Mouse (Mus musculus): Measurements from ENCODE around the gene Ceacam20. TPM values are rescaled to one million over a fixed set of nuclear protein-coding genes. Genes with fewer than 3 reads are reported as not detected.
"Not testable (repeated sequence)": the region's sequence is repeated elsewhere in the genome, so short reads cannot be mapped to it uniquely, and the experiment has no call there.

Ceacam20 gene
- not detected in 2 replicates for polyA plus RNA-seq (2015; fragmentation: Nextera tagmentation; extraction: Ambion mirVana)

DNA sequence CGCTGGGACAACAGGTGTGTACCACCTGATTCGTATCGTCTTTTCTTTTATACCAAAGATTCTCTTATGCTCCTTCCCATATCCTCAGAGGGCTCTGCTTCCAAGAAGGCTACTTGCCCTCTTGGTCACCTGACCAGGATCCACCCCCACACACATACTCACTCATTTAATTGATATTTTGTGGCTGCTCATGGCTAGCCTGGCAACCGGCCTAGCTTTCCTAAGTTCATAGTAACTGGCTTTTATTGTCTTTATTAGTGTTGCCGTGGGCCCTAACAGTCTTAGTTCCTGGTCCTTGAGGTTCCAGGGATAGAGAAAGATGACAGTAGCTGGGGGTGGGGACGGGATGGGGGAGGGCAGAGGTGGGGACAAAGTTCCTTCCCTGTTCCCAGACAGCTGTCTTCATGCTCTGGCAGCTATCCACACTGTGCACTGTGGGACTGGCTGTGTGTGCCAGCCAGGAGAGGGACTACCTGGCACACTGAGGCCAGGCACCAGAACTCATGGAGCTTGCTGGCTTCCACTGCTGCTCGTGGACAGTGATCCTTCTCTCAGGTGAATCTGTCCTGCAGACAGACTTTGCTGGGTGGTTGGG lies at the start of gene Ceacam20:
Gene Ceacam20, plus strand, starts transcription at position 428 of the 595 bp plus-strand sequence.
- Histone ChIP-seq H3K27me3 (no peaks in the 10 kb centered on the region), H3K36me3 (ENCODE audit: poor library complexity, severe bottlenecking) (no peaks in the 10 kb centered on the region), H3K4me1 (no peaks in the 10 kb centered on the region), H3K4me2 (no peak within 1 kb of the TSS), H3K4me3 (no peak within 1 kb of the TSS), H3K9me3 (replicated peaks) (peaks cover 15% of the 10 kb centered on the region), H3K27ac (no peak within 1 kb of the TSS), H3K9ac (no peak within 1 kb of the TSS)
- WGBS: 84% methylated on average over 7 of the region's 7 CpGs
- no peak for ATAC-seq

DNA sequence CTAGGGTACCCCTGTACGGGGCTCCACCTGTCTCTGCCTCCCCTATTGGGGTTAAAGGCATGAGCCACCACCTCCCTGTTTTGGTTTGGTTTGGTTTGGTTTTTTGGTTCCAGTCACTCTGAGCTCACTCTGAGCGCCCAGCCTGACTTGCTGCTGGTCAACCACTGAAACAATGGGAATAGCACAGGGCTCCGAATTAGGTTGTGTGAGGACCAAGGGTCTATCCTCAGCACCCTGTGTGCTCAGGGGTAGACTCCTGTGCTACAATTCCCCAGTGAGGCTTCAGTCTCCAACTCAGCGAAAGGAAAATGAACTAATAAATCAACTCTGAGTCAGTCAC lies 45.1 kb upstream of the Ceacam20 start:
- Histone ChIP-seq H3K4me1 (0 out of 2 replicates have a peak, but pooled peaks cover 8% of the 10 kb centered on the region), H3K27ac (no peak overlapping the region), H3K36me3 (ENCODE audit: poor library complexity, severe bottlenecking) (peaks cover 12% of the 10 kb centered on the region; the same call in 1 of the 2 replicates), H3K9me3 (replicated peaks) (no peaks in the 10 kb centered on the region), H3K9ac (peak overlapping the region; percentile 68), H3K4me3 (peak overlapping the region; percentile 65), H3K27me3 (no peaks in the 10 kb centered on the region), H3K4me2 (peak overlapping the region; percentile 78)
- ATAC-seq: peak; percentile 58
- WGBS: 37% methylated on average over 4 of the region's 4 CpGs

DNA sequence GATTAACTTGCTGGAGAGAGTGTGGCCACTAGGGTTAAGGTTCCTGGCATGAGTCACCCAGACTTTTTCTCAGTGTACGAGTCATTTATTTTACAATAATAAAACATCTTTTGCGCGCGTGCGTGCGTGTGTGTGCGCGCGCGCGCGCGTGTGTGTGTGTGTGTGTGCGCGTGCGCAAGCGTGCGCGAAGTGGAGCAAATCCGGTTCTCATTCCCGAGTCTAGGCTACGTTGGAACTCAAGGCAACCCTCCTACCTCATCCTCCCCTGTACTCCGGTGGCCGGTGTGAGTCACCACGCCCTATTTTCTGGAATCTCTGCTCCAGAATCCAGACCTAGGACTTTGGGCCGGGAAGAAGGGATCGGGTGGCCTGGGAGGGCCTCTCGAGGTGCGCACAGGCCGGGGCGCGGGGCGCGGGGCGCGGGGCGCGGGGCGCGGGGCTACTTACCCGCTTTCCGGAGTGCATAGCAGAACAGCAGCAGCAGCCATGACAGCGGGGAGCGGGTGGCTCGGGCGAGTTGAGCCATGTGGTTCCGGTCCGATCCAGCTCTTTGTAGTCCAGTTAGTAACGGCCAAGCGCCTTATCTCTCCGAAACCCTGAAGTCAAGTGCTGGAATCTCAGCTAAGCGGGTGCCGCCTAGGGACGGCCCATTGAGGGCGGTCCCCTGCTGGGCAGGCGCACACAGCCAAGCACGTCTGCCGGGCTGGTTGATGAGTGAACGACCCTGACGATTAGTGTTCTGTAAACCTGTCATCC lies 44.5 kb upstream of the Ceacam20 start, which contains the start of gene Pvr:
Gene Pvr, minus strand, starts transcription at position 655 of the 756 bp plus-strand sequence.
- Histone ChIP-seq H3K4me1 (0 out of 2 replicates have a peak, but pooled peaks cover 8% of the 10 kb centered on the region), H3K27ac (peak within 1 kb of the TSS; percentile 63), H3K4me3 (peak within 1 kb of the TSS; percentile 65), H3K27me3 (no peaks in the 10 kb centered on the region), H3K4me2 (peak within 1 kb of the TSS; percentile 78), H3K36me3 (ENCODE audit: poor library complexity, severe bottlenecking) (peaks cover 12% of the 10 kb centered on the region; the same call in 1 of the 2 replicates), H3K9me3 (replicated peaks) (no peaks in the 10 kb centered on the region), H3K9ac (peak within 1 kb of the TSS; percentile 68)
- ATAC-seq: peak; percentile 87
- WGBS: under 1% methylated on average over 53 of the region's 60 CpGs

DNA sequence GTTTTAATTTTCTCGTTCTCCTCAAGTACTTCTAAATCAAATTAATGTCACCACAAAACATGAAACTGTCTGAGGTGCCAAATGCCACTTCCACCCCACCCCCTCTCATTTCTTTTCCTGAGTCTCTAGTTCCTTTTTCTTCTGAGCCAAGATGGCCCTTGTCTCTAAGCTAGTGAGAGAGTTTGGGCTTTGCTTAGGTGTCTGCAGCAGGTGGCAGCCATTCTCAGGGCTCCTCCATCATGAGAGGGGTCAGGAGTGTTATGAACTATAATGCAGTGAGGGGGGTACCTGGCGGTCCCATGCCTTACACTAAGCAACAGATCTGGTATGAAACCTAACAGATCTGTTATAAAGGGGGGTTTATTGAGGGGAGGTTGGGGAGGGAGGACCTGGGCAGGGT lies 41.9 kb upstream of the Ceacam20 start:
- Histone ChIP-seq H3K9ac (no peak overlapping the region), H3K27ac (no peak overlapping the region), H3K4me1 (0 out of 2 replicates have a peak, but pooled peaks cover 8% of the 10 kb centered on the region), H3K4me3 (no peak overlapping the region), H3K27me3 (no peaks in the 10 kb centered on the region), H3K4me2 (no peak overlapping the region), H3K9me3 (replicated peaks) (no peaks in the 10 kb centered on the region), H3K36me3 (ENCODE audit: poor library complexity, severe bottlenecking) (0 out of 2 replicates have a peak, but pooled peaks cover under 1% of the 10 kb centered on the region)
- ATAC-seq: no peak
- 54% methylated on average over 2 of the region's 2 CpGs for WGBS

DNA sequence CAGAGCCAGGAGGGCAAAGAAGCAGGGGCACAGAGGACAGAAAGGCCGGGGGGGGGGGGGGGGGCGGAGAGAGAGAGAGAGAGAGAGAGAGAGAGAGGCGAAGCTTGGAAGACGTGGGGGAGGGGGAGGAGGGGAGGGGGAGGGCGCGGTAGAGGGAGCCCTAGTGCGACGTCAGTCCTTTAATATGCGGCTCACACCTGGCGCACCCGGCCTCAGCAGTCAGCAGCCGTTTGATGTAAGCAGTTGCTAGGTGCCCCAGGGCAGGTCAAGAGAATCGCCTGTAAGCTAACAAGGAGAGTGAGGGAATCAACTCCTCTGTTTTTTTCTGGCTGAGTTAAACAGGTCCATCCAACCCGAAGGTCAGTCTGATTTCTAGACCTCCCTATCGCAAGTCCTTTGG lies 41.4 kb upstream of the Ceacam20 start:
- Histone ChIP-seq H3K27me3 (no peaks in the 10 kb centered on the region), H3K9me3 (replicated peaks) (no peaks in the 10 kb centered on the region), H3K4me2 (no peak overlapping the region), H3K27ac (no peak overlapping the region), H3K36me3 (ENCODE audit: poor library complexity, severe bottlenecking) (no peaks in the 10 kb centered on the region), H3K4me1 (0 out of 2 replicates have a peak, but pooled peaks cover 8% of the 10 kb centered on the region), H3K9ac (no peak overlapping the region), H3K4me3 (no peak overlapping the region)
- WGBS: 12% methylated on average over 8 of the region's 15 CpGs
- ATAC-seq: no peak

DNA sequence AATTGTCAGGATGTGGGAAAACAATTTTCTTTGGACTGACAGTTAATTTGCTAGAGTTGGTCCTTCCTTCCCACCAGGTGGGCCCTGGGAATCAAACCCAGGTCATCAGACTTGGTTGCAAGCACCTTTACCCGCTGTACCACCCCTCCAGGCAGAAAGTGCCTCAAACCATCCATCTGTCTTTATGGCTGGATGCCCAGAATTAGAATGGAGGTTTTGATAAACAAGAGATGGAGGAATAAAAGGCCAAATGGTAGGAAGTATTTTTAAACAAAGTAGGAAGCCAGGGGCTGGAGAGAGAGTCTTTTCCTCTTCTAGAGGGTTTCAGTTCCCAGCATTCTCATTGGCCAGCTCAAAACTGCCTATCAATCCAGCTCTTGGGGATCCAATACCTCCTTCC lies 39.8 kb upstream of the Ceacam20 start:
- 71% methylated on average over 1 of the region's 1 CpGs for WGBS

DNA sequence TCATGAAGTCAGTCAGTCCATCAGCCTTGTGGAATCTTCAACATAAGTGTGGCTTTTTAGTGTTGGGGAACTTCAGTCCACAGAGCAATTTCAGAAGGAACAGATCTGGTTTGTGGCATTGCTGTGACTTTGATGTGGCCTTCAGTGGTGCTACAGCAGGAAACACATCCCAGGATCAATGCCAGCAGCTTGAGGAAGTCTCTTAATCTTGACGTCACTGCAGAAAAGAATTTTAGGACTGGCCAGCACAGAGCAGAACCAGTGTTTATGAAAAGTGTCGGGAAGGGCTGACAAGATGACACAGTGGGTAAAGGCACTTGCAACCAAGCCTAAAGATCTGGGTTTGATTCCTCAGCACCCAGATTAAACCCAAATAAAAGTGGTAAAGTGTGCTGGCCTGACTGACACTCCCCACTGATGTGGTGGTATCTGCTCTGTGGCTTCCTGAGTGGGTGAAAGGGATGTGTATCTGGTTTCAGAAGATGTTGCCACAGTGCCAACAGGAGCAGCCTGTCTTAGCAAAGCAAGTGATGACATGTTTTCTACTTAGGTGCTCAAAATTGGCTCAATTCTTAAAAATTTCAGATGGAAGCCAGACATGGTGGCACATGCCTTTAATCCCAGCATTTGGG lies 38.2 kb upstream of the Ceacam20 start:
- no peak overlapping the region for H3K9ac ChIP-seq
- H3K9me3 ChIP-seq (replicated peaks): no peaks in the 10 kb centered on the region
- 93% methylated on average over 2 of the region's 2 CpGs for WGBS
- H3K27ac ChIP-seq: no peak overlapping the region
- ATAC-seq: no peak
- H3K4me1 ChIP-seq: no peaks in the 10 kb centered on the region
- H3K27me3 ChIP-seq: no peaks in the 10 kb centered on the region; the same call in 1 of the 2 replicates
- H3K36me3 ChIP-seq (ENCODE audit: poor library complexity, severe bottlenecking): no peaks in the 10 kb centered on the region
- H3K4me3 ChIP-seq: no peak overlapping the region
- H3K4me2 ChIP-seq: no peak overlapping the region

More for the DNA sequence above, 39.8 kb upstream of the Ceacam20 start:
- H3K4me2 ChIP-seq: no peak overlapping the region
- no peaks in the 10 kb centered on the region for H3K9me3 ChIP-seq (replicated peaks)
- 0 out of 2 replicates have a peak, but pooled peaks cover under 1% of the 10 kb centered on the region for H3K4me1 ChIP-seq
- H3K27me3 ChIP-seq: no peaks in the 10 kb centered on the region
- H3K4me3 ChIP-seq: no peak overlapping the region
- no peak for ATAC-seq
- H3K36me3 ChIP-seq (ENCODE audit: poor library complexity, severe bottlenecking): no peaks in the 10 kb centered on the region
- no peak overlapping the region for H3K9ac ChIP-seq
- H3K27ac ChIP-seq: no peak overlapping the region

DNA sequence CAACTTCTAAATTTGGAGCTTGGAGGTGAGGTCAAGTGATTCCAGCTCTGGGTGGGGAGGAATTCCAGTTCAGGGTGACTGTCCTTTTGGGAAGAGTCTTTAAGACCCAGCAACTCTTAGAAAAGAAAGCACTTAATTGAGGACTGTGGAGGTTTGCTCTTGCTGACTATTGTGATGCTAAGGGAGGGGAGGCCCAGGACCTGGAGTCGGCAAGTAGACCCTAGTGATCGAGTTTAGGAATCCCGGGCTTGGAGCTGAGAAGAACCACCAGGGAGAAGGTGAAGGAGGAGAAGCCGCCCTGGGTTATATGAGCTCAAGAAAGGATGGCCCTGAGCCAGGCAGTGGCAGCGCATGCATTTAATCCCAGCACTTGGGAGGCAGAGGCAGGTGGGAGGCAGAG lies 36.7 kb upstream of the Ceacam20 start:
- Histone ChIP-seq H3K4me1 (peaks cover 9% of the 10 kb centered on the region; the same call in 1 of the 2 replicates), H3K27ac (no peak overlapping the region), H3K4me3 (no peak overlapping the region), H3K9ac (no peak overlapping the region), H3K36me3 (ENCODE audit: poor library complexity, severe bottlenecking) (no peaks in the 10 kb centered on the region), H3K27me3 (no peaks in the 10 kb centered on the region; the same call in 1 of the 2 replicates), H3K9me3 (replicated peaks) (no peaks in the 10 kb centered on the region), H3K4me2 (no peak overlapping the region)
- WGBS: 72% methylated on average over 5 of the region's 5 CpGs
- ATAC-seq: no peak

DNA sequence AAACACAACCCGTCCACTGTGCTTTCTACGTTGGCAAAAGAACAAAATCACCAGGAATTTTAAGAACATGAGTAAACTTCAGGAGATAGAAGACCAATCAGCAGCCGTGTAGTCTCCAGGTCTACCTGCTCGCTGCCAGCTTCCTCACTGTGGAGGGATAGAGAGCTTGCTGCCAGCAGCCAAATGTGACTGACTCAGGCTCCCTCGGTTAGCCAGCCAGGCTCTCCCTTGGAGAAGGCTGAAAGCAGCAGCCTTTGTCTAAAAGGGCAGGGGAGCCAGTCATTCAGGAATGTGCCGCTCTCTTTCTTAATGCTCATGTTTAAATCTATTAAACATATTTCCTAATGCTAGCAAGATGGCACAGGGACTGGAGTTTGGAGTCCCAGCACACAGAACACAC lies 34.7 kb upstream of the Ceacam20 start:
- WGBS: 73% methylated on average over 6 of the region's 6 CpGs
- H3K4me2 ChIP-seq; H3K36me3 ChIP-seq (ENCODE audit: poor library complexity, severe bottlenecking); ATAC-seq; H3K9me3 ChIP-seq (replicated peaks); H3K27ac ChIP-seq; H3K4me3 ChIP-seq; H3K27me3 ChIP-seq; H3K9ac ChIP-seq: not testable (repeated sequence)
- H3K4me1 ChIP-seq: peaks cover 10% of the 10 kb centered on the region; the same call in 1 of the 2 replicates

DNA sequence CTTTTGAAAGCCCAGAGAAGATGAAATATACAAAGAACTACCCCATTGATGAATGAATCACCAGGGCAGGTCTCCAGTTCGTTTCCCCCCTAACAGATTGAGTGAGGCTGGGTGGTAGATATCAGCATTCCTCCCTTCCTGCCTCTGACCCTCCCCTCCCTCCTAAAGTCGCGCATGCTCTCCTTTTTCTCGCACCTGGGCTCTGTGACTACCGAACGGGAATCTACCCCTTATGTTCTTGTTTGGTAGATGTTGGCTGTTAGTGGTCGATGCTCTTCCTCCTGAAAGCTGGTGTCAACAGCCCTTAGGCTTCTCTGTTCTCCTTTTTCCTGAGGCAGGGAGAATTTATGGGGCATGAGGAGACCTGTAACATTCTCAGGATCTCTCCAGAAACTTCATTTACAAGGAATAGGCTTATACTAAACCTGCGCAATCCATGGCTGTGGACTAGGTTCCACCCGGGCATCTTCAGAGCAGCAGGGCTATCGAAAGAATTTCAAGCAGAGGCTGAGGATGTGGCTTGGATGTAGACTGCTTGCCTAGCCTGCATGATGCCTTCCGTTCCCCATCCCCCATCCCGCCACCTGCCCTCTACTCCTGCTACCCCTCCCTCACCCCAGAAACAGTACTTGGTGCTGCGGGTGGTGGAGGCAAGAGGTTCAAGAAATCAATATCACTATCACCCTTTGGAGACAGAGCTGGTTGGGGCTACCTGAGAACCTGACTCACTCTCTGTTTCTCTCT lies 32.9 kb upstream of the Ceacam20 start:
- Histone ChIP-seq H3K9me3 (replicated peaks) (no peaks in the 10 kb centered on the region), H3K27me3 (no peaks in the 10 kb centered on the region; the same call in 1 of the 2 replicates), H3K9ac (no peak overlapping the region), H3K27ac (no peak overlapping the region), H3K36me3 (ENCODE audit: poor library complexity, severe bottlenecking) (no peaks in the 10 kb centered on the region), H3K4me3 (no peak overlapping the region), H3K4me1 (peaks cover 10% of the 10 kb centered on the region; the same call in 1 of the 2 replicates), H3K4me2 (peak overlapping the region; percentile 52)
- ATAC-seq: peak; percentile 25; the same call in 1 of the 2 replicates
- WGBS: 25% methylated on average over 13 of the region's 13 CpGs

All from forebrain, embryonic 13.5 days (tissue).